Mouse (Mus musculus): Measurements from ENCODE around the gene Plk5.
A peak's percentile ranks its signal among the peaks of the same experiment; 100 is the strongest.
"Not testable (repeated sequence)": the region's sequence is repeated elsewhere in the genome, so short reads cannot be mapped to it uniquely, and the experiment has no call there.

Gene Plk5

DNA sequence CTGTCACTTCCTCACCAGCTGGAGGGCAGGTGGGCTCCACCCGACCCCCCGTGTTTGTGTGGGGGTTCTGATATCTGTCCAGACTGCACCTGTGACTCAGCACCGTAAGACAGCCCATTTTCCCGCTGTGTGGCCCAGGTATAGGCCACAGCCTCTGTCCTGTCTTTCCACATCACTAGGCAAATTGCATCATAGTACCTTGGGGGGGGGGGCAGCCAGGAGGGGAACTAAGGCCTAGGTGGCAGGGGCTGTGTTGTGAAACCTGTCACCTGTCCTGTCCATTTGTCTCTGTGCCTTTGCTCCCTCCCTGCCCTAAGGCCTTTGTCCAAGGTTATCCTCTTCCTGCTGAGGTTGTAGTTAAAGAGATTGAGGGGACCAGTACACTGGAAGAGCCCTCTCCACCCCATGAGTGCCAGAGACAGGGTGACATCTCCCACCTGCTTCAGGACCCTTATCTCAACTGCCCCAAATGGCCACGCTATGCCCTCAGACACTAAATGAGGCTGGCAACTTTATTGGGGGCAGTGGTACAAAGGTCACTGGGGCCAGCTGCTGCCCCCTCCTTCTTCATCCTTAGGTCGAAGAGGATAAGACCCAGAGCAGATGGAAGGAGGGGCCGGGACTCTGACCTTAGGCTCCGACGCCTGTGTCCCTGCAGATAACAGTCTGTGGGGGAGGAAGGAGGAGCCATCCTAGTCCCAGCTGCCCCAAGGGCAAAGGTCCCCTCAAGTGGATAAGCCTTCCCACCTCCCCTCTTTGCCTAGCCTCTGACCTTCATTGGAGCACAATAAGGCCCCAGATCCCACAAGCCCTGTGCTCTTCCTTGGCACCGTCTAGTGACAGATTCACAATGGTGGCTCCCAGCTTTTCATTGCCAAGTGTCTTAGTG is 24.4 kb upstream of the Plk5 start:
- peak; percentile 91 for DNase-seq (ENCODE audit: low spot score)

DNA sequence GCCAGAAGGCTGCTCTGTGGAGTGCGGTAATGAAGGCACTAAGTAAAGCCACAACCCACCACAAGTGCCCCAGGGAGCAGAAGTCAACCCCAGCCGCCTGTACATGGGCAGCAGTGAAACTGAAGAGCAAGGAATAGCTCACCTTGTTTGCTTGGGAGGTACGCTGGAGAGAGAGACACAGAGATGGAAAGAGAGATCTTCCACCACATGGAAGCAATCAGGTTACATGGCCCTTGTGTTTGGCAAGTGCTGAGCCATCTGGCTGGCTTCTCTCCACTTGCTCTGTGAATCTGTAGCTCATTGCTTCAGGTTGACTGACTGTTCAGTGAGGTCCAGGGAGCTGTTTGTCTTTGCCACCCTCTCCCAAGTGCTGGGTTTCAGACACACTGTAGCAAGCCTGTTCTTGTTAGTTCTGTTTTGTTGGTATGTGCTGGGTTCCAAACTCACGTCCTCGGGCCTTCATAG is 23.7 kb upstream of the Plk5 start:
- DNase-seq (ENCODE audit: low spot score): no peak

DNA sequence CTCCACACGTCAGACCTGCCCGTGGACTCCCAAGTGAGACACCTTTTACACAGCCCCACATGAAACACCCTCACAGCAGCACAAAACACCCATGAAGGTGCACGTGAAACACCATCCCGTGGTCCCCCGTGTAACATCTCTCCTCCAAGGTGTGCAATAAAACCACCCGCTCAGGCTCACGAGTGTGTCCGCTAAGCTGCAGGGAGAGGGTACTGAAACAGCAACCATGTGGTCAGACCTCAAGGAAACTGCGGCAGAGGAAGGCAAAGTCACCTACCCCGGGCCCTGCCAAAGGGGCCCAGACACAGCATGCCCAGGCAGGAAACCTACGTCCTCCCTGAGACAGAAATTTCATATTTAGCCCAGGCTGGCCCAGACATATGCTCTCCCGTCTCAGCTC is 20.0 kb upstream of the Plk5 start:
- no peak for DNase-seq (ENCODE audit: low spot score)

DNA sequence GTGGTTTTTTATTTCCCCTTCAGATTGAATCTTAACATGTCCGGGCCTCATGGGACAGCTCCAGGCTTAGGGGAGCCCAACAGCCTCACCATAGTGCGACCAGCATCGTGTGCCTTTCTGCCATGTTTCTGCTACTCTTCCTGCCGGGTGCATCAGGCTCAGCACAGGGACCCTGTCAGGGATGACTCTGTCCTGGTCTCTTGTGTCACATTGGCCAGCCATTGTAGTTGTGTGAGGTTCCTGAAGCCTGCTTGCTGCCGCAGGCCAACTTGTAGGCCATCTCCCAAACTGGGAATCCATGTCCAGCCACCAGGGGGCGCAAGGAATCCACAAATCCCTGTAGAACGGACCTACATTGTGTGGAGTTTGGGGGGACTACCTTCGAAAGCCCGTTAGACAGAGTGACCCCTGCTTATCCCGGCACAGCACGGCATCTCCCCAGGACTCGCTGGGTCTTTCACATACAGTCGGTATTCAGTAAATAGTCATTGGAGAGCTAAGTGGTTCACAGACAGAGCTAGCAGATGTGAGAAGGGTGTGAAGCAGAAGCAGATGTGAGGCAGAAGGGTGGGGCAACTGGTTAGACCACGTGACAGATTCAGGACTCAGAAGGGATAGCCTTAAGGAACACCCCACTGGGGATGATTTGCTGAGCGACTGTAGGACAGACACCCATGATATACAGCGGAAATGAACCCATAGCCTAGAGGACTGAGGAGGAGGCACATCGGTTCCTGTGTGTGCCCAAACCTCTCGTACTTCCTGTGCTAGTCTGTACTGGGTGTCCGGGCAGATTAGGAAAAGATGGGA is 16.1 kb upstream of the Plk5 start:
- DNase-seq (ENCODE audit: low spot score): peak; percentile 85

DNA sequence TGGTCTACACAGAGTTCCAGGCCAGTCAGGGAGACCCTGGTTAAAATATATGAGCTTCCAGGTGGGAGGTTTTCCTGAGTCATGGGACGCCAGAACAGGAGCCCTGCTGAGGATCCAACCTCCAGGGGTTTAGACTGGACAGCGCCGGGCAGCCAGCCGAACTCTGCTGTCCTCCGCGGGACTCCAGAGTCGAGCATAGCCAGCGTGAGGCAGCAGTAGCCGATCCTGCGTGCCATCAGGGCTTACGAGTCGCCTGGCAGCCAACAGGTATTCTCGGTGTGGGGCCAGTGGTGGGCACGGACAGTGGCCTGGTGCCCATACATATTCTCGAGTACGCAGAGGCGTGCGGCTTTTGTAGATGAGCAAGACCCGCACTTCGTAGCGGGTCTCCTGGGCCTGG is 15.2 kb upstream of the Plk5 start:
- no peak for DNase-seq (ENCODE audit: low spot score)

DNA sequence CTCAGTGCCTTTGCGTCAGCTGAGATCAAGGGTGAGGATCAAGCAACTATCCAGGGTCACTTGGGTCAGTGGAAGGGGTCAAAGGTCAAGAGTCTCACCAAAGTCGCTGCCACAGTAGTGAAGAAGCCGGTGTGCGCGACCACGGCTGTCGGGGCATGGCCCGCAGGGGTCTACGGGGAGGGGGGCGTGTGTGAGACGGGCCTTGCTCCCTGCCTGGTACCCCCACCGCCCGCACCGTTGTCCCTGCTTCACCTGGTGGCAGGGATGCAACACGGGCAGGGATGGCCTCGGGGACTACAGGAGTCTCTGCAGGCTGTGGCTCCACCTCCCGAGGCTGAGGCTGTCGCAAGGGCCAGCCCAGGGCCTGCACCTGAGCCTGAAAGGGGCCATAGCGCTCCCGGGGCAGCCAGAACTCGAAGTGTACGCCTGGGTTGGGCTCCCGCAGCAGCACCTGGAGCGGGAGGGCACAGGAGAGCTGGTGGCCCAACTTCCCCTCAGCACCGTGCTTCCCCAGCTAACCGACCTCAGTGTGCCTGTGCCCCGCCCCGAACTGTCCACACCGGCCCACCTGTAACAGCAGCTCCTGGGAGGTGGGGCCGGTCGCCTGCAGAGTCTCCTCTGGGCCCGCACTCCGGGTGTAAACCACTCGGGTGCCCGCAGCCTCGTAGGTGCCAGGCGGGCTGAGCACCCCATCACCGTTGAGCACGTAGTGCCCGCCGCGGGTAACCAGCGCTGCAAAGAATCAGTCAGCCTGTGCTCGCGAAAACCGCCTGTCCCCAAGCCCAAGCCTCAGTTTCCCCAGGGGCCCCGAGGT is 14.6 kb upstream of the Plk5 start:
- DNase-seq (ENCODE audit: low spot score): peak; percentile 82

DNA sequence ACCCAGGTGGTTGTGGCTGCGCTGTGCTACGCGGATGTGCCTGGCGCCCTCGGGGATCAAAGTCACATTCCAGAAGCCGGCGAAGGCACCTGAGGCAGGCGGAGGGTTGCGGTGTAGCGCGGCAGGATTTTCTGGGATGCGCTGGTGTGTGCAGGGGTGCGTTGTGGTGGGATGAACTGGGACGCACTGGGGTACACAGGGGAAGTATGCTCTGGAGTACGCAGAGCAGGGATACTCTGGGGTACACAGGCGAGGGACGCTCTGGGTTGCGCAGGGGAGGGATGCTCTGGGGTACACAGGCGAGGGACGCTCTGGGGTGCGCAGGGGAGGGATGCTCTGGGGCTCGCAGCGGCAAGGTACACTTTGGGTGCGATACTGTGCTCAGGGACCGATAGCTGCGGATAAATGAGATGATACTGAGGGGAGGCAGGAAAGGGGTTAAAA is 13.9 kb upstream of the Plk5 start:
- DNase-seq (ENCODE audit: low spot score): no peak

DNA sequence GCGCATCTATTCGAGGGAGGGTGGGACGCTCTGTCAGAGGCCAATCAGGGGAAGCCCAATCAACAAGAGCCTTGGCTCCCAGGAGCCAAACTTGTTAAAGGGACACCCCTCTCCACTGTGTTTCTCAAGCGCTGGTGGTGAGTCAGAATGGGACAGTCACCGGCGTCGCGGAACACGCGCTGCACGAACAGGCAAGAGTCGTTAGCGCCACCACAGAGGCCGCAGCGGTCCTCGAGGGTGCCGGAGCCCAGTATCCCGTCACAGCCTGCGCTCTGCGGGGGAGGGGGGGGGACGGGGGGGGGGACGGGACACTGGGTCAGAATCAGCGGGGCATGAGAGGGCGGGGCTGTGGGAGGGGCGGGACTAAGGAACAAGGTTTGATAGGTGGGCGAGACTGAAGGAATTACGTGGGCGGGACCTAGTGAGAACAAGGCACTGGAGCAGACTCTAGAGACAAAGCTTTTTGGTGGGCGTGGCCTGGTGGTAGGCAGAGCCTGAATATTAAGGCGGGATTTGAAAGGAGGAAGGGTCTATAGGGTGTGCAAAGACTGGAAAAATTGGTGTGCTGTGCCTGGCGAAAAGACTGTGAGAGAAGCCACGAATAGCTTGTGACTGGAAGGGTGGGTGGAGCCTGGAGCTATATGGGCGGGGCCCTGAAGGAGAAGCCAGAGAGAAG is 13.4 kb upstream of the Plk5 start:
- peak; percentile 93 for DNase-seq (ENCODE audit: low spot score)

DNA sequence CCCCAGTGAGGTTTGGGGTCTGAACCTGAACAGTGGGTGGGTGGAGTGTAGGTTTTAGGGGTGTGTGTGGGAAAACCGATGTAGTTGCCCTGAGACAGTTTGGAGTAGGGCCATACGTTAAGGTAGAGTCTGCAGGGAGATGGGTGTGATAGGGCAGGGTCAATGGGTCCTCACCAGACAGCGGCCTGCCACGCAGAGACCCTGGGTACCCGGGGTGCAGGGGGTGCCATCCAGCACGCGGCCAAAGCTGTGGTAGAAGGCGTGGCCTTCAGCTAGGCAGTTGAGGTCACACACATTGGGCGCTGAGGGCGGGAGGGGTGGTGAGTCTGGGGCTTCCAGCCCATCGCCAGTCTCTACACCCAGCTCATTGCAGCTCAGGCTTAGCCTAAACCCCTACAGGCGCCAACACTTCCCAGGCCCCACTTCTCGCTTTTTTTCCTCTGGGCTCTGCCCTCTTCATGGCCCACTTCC is 12.8 kb upstream of the Plk5 start:
- no peak for DNase-seq (ENCODE audit: low spot score)

DNA sequence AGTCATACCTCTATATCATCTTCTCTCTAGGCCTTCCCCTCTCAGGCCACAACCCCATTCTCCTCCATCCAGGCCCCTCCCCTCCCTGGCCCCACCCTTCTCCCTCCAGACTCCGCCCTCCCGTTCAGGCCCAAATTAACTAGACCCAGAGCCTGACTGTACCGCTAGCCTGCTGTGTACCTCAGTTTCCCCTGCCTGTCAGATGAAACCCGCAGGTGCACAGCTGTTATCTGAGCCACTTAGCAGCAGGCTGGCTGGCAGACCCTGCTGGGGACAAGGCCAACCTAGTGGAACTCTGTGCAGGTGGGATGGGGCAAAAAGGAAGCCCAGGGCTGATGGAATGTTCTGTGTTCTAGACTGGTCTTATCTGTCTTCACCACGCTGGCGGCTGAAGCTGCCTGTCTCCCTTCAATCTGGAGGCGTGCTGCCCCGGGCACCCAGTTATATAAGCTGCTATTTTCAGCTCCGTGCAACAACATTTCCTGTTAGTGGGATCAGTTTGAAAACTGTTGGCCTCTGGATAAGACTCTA is 12.1 kb upstream of the Plk5 start:
- DNase-seq (ENCODE audit: low spot score): peak; percentile 70

DNA sequence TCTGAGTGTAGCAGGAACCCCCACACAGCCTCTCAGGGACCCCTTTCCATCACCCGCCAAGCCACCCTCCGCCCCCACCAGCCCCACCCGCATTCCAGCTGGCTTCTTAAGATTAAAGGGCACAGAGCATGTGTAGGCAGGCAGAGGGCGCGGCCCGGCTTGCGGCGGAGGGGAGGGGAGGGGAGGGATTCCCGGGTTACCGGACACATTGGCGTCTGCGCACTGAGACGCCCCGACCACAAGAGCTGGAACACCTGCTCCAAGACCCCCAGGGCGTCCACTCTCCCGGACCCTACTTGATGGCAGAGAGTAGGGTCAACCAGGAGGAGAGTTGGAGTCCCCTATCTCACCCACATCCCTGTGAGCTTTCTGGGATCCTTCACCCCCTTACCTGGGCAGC is 11.1 kb upstream of the Plk5 start:
- DNase-seq (ENCODE audit: low spot score): peak; percentile 68

DNA sequence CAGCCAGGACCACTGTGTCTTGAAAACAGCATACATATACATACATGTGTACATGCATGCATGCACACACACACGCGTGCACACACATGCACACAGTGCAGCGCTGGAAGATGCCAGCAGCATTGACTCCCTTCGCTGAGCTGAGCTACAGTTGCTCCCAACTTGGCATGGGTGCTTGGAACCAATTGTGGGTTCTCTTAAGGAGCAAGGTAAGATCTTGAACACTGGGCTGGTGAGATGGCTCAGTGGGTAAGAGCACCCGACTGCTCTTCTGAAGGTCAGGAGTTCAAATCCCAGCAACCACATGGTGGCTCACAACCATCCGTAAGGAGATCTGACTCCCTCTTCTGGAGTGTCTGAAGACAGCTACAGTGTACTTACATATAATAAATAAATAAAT is 10.3 kb upstream of the Plk5 start:
- DNase-seq (ENCODE audit: low spot score): not testable (repeated sequence)

DNA sequence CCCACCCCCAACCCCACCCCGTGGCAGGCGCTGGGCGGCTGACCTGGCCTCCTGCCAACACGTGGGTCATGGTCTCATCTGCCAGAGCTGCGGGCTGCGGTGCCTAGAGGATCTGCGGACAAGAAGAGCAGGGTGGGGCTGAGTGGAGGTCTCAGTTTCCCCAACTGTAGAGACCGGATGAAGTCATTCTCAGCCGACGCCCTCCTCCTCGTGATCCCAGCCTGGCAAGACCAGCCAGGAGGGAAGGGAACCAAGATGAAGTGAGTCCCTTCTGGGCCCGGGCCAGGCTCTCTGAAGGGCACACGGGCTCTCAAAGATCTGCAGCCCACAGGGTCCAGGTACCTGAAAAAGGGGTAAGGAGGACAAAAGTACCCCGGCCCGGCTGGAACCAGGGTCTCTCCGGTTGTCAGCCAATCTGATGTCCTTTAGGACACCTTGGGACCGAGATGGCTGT is 8.7 kb upstream of the Plk5 start:
- DNase-seq (ENCODE audit: low spot score): no peak

DNA sequence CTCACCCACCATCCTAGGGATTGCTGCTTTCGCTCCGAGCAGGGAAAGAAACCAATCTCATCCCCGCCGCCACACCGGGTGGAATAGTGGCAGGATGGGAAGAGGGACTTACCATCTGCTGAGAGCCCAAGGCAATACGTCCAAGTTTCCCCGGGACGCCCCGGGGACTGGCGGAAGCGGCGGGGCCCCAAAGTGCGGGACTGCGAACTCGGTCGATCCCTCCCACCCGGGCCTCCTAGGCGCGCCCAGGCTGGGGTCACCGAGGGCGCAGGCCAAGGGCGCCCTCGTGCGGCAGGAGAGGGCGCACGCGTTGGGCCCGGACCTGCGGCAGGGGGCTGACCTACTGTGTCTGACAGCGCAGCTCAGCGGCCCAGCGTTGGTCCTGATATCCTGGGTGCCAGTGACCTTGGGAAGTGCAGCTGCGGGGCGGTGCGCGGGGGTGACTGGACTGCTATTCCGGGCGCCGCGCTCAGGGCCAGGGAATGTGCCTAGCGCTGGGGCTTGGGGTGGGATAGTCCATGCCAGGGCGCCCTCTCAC is 7.9 kb upstream of the Plk5 start, which contains the start of gene Adamtsl5:
Adamtsl5 (minus strand) TSS at position 169 of the 538 bp plus-strand sequence.
- peak; percentile 69 for DNase-seq (ENCODE audit: low spot score)

DNA sequence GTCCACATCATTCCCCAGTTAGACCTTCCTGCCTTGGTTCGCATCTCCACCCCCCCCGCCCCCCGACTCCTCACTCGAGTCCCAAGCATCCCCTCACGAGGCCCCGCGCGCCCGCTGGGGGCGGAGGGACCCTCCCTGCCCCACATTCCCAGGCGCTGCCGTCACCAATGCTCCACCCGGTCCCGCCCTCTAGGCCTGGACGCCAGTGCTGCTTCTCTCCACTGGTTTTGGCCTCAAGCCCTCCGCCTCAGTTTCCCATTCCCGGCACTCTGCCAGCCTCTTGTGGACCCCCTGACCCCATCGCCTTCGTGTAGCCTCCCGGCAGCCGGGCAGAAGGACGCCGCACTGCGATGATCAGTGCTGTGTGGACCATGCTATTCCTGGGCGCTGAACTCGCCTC is 7.3 kb upstream of the Plk5 start:
- DNase-seq (ENCODE audit: low spot score): peak; percentile 22

DNA sequence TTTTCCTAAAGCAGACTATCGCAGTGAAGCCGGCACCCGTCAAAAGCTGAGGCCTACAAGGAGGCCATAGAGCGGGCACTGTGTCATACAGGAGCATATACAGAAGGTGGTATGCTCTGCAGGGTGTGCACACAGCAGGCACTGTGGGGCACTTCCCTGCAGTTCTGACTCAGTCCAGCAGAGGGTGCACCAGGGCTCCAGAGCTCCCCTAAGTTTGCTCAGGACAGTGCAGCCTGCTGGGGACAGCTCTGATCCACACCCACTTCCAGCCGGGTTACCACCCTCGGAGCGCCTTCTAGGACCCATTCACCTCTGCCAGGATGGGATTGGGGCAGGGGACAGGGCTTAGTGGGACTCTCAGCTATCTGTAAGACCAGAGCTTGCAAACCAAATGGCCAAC is 6.0 kb upstream of the Plk5 start:
- DNase-seq (ENCODE audit: low spot score): peak; percentile 80

DNA sequence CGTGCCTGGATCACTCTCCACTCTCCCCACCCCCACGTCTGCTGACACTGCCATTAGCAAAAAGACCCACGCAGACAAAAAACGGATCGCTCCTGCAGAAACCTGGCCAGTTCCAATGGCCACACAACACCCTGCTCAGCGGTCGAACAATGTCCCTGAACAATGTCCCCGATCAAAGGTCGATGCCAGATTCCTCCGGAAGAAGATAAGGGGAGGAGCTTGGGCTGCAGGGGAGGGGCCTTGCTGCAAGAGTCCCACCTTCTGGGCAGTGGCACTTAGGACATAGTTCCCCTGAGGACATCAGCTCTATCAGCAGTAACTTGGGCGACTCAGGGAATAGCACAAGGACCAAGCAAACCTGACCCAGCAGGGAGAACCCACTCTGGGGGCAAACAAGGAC is 4.4 kb upstream of the Plk5 start:
- DNase-seq (ENCODE audit: low spot score): peak; percentile 86

DNA sequence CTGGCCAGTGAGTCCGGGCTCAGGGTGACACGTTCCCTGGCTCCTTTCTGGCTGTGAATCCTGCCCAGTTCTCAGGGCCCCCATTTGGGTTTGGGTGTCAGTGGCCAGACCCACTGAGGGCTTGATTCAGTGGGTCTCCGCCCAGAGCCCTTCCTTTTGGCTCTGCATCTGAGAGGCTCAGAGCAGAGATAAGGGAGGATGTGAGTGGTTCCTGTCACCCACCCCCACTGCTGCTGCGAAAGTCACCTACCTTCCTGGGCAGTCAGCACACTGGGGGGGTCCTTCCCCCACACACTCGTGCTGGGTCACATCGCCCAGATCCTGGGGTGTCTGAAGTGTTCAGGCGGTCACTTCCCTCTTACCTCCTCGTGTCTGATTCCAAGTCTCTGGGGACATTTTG is 3.5 kb upstream of the Plk5 start:
- DNase-seq (ENCODE audit: low spot score): no peak

DNA sequence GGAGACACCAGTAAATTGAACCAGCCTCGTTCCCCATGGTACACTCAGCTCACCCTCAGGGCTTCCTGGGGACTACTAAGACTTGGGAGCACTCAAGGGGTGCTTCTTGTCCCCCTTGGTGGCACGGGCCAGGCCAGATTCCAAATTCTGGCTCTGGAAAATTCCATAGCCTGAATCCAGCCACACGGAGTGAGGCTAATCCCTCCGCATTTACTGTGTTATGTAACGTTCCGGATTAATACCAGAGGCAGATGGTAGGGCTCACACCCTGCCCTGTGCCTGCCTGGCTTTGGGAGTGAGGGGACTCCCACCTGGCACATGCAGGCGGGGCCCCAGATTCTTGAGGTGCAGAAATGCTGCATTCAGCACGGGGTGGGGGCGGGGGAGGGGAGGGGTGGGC is 828 bp upstream of the Plk5 start:
- DNase-seq (ENCODE audit: low spot score): no peak

DNA sequence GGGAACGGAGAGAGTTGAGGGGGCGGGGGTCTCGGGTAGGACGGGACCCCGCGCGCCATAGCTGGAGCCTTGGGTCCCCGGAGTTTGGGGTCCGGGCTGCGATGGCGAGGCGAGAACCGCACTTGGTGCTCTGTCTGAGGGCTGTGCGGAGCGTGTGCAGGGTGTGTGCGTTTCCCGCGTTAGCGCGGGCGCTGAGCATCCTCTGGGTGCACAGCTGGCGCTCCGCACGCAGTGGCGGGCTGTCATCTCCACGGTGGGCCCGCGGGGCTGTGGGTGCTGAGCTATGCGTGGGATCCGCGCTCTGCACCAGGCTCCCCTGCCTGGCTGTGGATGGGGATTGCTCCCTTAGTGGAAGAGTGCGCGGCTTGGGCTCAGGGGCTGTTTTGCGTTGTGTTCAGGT is 478 bp downstream of the Plk5 start:
- DNase-seq (ENCODE audit: low spot score): no peak

DNA sequence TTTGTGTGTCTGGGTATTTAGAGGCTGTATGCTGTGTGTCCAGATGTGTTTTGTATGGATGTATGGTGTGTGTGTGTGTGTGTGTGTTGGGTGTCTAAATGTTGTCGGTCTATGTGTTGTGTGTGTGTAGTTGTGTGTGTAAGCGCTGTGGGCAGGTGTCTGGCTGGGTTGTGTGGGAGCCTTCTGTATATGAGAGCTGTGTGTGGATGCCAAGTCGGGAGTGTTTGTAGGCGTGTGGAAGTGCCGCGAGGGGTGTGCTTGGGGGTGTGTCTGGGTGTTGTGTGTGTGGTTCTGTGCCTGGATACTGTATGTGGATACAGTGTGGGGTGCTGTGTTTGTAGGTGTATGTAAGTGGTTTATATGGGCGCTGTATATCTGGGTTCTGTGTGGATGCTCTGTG is 1.1 kb downstream of the Plk5 start:
- DNase-seq (ENCODE audit: low spot score): no peak
